Comparison of ENCODE assay signal across 9 mouse cellular contexts in the genomic region with DNA sequence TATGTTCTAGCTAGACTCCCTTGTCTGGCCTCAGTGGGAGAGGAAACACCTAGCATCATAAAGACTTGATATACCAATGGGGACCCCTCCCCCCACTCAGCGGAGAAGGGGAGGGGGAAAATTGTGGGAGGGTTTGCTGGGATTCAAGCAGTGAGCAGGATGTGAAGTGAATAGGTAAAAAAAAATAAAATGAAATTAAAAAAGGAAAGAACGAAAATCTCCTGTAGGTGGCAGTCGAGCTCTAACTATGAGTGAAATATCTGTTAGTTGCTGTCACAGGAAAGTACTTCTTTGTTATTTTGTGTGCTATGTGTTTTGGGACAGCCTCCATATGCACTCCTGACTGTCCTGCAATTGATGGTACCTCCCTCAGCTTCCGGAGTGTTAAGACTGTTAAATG.
DNase-seq lines count a peak whose midpoint lies in the region; ATAC-seq and TF ChIP-seq lines count a peak whose summit lies in the region.
"Had no signal": no experiment of that assay in that cellular context is flagged by ENCODE, and none has a peak within 500 bp of the region (broad histone marks: within the 10 kb centered on the region; RNA-seq: fewer than 3 reads in every experiment).

No protein-coding gene starts in this region.

- H3K4me2 ChIP-seq in heart, postnatal 0 days (ENCODE audit: low read depth, low read length) = no peak overlapping the region

- H3K36me3 ChIP-seq in heart, postnatal 0 days (replicated peaks; ENCODE audit: control insufficient read depth, insufficient read depth, low read length) = no peaks in the 10 kb centered on the region

- WGBS in heart, postnatal 0 days = 11% methylated on average over 4 of the region's 4 CpGs

- no peak overlapping the region for H3K9ac ChIP-seq in heart, postnatal 0 days (replicated peaks; ENCODE audit: low read depth, low read length)

- TF ChIP-seq CTCF in heart, postnatal 0 days (IDR thresholded peaks at IDR 0.05; ENCODE audit: low read depth) = peak; percentile 46

- H3K4me1 ChIP-seq in heart, postnatal 0 days (ENCODE audit: control insufficient read depth, insufficient read depth) = no peaks in the 10 kb centered on the region
- H3K4me1 ChIP-seq: megakaryocyte, embryonic 14.5 days had no signal

- H3K27ac ChIP-seq in heart, postnatal 0 days (ENCODE audit: low read depth) = no peak overlapping the region

- H3K9me3 ChIP-seq in heart, postnatal 0 days (replicated peaks; ENCODE audit: control insufficient read depth, low read length) = no peaks in the 10 kb centered on the region
- H3K9me3 ChIP-seq: megakaryocyte, embryonic 14.5 days had no signal

- no peaks in the 10 kb centered on the region for H3K27me3 ChIP-seq in heart, postnatal 0 days (ENCODE audit: control insufficient read depth, insufficient read depth, low read length)
- H3K27me3 ChIP-seq: megakaryocyte, embryonic 14.5 days had no signal

- ATAC-seq in heart, postnatal 0 days (ENCODE audit: insufficient read depth, low read depth) = no peak
- no peak for ATAC-seq in granulocyte monocyte progenitor cell, adult 5-6 weeks (replicated peaks; ENCODE audit: poor library complexity, severe bottlenecking)
- no peak for ATAC-seq in erythroblast, adult 5-6 weeks (replicated peaks; ENCODE audit: low FRiP score, poor library complexity, severe bottlenecking)

- H3K4me3 ChIP-seq in heart, postnatal 0 days (ENCODE audit: low read depth, low read length) = no peak overlapping the region
- H3K4me3 ChIP-seq: megakaryocyte, embryonic 14.5 days had no signal

- TF ChIP-seq EP300 in heart, postnatal 0 days (IDR thresholded peaks at IDR 0.05; ENCODE audit: low read depth) = no peak

- DNase-seq in heart, postnatal 0 days (ENCODE audit: low spot score) = no peak
- no peak for DNase-seq in heart, postnatal 4 days
- DNase-seq in A20 (ENCODE audit: low read depth, low spot score) = peak; percentile 29
- DNase-seq in embryo, embryonic 10.5 days (ENCODE audit: low spot score) = peak; percentile 79
- DNase-seq in kidney, postnatal 14 days = peak; percentile 6
- DNase-seq in adrenal gland, adult 2 months = no peak

Comparison
In these comparisons a context has a peak if more than half of its experiments do, and no peak if none do; other contexts are left out.
1. DNase-seq: peak in A20 (single experiment), embryo, embryonic 10.5 days (single experiment) and kidney, postnatal 14 days (single experiment); none in heart, postnatal 0 days (single experiment), heart, postnatal 4 days (single experiment) and adrenal gland, adult 2 months (single experiment).